Mouse (Mus musculus) lung, embryonic 14.5 days (tissue): ENCODE results near the gene Cwc27. TPM values are rescaled to one million over a fixed set of nuclear protein-coding genes. Genes with fewer than 3 reads are reported as not detected.

ENCODE experiments used
- ATAC-seq: fragments of 200-750 bp; cut with Nextera tagmentation; 2 replicates; pipeline ENCODE4 v1.8.0; 2017; ENCODE audit warnings: mild to moderate bottlenecking, moderate TSS enrichment, moderate library complexity; ENCODE audit not compliant: insufficient read depth
- DNase-seq: peaks from one replicate; pipeline ENCODE4 v3.0.0-alpha.2; 2015
- H3K27ac ChIP-seq: fragments of 300-500 bp; sonication (generic); 2 replicates; pipeline ENCODE4 v1.5.1; 2014; ENCODE audit warnings: low read depth, mild to moderate bottlenecking, moderate library complexity
- H3K27me3 ChIP-seq: fragments of 300-500 bp; sonication (generic); 2 replicates; pipeline ENCODE4 v1.6.1; 2014; ENCODE audit warnings: low read length, control low read depth; ENCODE audit not compliant: insufficient read depth
- H3K36me3 ChIP-seq: fragments of 300-500 bp; sonication (generic); 2 replicates; pipeline ENCODE4 v1.6.1; 2014; ENCODE audit warnings: control low read depth; ENCODE audit not compliant: insufficient read depth
- H3K4me1 ChIP-seq: fragments of 300-500 bp; sonication (generic); 2 replicates; pipeline ENCODE4 v1.6.1; 2014; ENCODE audit warnings: antibody characterized with exemption, control low read depth; ENCODE audit not compliant: insufficient read depth
- H3K4me2 ChIP-seq: fragments of 300-500 bp; sonication (generic); 2 replicates; pipeline ENCODE4 v1.6.1; 2014; ENCODE audit warnings: mild to moderate bottlenecking
- H3K4me3 ChIP-seq: fragments of 300-500 bp; sonication (generic); 2 replicates; pipeline ENCODE4 v1.5.1; 2014; ENCODE audit warnings: low read depth, low read length
- H3K9ac ChIP-seq: fragments of 300-500 bp; sonication (generic); 2 replicates; pipeline ENCODE4 v1.6.1; 2014
- H3K9me3 ChIP-seq: fragments of 300-500 bp; sonication (generic); 2 replicates; pipeline ENCODE4 v1.6.1; 2016; ENCODE audit warnings: low read depth, low read length, control low read depth
- CTCF ChIP-seq: IDR thresholded peaks from 2 replicates; pipeline ENCODE4 v1.5.1; 2016; ENCODE audit warnings: antibody characterized with exemption, low read depth
- WGBS: fragments of 180-500 bp; shearing (Covaris S2); extraction: QIAGEN DNeasy Blood & Tissue Kit; methylation state at CpG from one replicate; pipeline ENCODE4 v1.1.7; 2014; 5-methylcytosine and 5-hydroxymethylcytosine counted together
- polyA plus RNA-seq: library from polyadenylated mRNA; unstranded; fragments of >200 nt; fragmentation: Nextera tagmentation; extraction: Ambion mirVana; gene quantifications from 2 replicates; pipeline ENCODE4 v1.2.1, GENCODE M21; 2014

Cwc27 gene
- polyA plus RNA-seq, 1 experiment from 2014 or later, result 33.7 TPM

DNA sequence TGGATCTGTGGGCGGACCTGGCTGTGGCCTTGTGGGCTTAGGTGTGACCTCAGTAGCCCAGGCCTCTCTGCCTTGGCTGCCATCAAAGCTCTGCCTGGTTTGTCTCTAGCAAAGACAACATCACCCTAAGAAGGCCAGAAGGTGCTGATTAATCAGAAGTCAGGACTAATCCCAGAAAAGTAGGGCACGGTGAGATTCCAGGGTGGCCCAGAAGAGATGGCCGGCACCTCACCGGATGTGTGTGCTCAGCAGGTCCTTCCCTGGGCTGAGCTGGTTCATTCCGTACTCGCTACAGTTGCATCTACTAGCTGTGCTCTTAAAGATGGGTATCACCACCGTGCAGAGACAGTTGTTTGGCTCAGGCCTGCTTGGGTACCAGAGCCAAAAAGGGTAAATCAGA is 201.8 kb downstream of the Cwc27 start:
- no peak for ATAC-seq
- H3K4me3 ChIP-seq, result no peak overlapping the region
- H3K4me1 ChIP-seq, result no peaks in the 10 kb centered on the region
- H3K9ac ChIP-seq, result no peak overlapping the region
- no peak for TF ChIP-seq CTCF
- no peak overlapping the region for H3K4me2 ChIP-seq
- H3K27me3 ChIP-seq, result no peaks in the 10 kb centered on the region
- 83% methylated on average over 7 of the region's 7 CpGs for WGBS
- no peak for DNase-seq
- no peaks in the 10 kb centered on the region for H3K36me3 ChIP-seq
- no peak overlapping the region for H3K27ac ChIP-seq
- H3K9me3 ChIP-seq, result no peaks in the 10 kb centered on the region

DNA sequence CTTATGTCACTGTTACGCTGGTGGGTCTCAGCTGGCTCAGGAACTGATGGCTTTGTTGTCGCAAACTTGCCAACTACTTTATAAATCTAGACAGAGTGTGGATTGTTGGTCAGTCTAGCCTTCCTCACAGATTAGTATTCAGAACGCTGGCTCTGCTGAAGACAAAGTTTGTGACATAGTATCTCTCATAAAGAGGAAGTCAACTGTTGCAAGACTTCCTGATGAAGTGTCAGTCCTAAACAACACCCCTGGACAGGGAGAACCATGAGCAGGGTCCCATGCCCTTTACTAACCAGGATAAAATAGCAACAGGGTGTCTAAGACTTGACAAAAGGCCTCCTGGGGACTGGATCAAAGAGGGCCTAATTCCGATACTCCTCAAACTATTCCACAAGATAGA is 205.6 kb downstream of the Cwc27 start:
- H3K27ac ChIP-seq, result no peak overlapping the region
- H3K9me3 ChIP-seq, result no peaks in the 10 kb centered on the region
- H3K36me3 ChIP-seq, result no peaks in the 10 kb centered on the region
- H3K4me2 ChIP-seq, result no peak overlapping the region
- no peak overlapping the region for H3K9ac ChIP-seq
- no peaks in the 10 kb centered on the region for H3K4me1 ChIP-seq
- WGBS, result 90% methylated on average over 4 of the region's 4 CpGs
- ATAC-seq, result 0 out of 2 replicates have a peak, but pooled peaks have one; percentile 6
- H3K27me3 ChIP-seq, result no peaks in the 10 kb centered on the region
- no peak for TF ChIP-seq CTCF
- H3K4me3 ChIP-seq, result no peak overlapping the region
- no peak for DNase-seq

DNA sequence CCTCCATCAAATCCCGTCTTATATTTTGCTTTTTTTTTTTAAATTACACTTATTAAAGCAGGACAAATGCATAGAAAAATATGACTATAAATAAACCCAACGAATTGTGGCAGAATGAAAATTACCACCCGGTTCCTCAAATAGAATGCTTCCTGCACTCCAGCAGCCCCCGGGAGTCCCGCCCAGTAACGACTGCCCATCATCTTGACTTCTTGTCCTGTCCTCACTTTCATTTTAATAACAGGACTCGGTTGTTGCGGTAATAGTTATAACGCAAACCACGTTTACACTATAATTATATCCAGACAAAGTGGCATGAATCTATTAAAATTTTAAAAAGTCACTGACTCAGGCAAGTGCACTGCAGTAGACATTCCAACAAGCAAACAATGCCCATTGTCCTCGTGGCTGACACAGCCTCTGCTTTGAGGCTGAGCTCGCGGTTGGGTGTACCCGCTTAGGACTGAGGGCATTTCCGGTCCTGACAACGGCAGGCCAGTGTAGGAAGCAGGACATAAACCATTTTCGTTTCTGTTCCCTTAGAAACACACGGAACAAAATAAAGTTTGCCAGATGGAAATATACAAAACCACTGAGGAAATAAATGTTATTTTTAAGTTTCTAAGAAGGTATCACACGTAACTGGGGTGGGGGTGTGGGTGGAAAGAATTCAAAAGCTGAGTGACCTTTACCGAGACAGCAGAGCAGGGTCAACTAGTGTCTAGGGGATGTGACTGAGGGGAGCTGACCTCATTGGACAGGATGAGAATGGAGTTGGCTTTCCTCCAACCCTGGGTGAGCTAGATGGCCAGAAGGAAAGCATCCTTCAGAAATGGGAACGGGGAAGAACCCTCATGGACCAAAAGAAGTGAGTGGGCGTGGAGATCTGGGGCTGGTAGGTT is 206.5 kb downstream of the Cwc27 start:
- WGBS, result 79% methylated on average over 22 of the region's 22 CpGs
- Histone ChIP-seq H3K27me3 (no peaks in the 10 kb centered on the region), H3K4me3 (no peak overlapping the region), H3K27ac (no peak overlapping the region; the same call in 1 of the 2 replicates), H3K9me3 (no peaks in the 10 kb centered on the region), H3K4me2 (no peak overlapping the region; the same call in 1 of the 2 replicates), H3K4me1 (no peaks in the 10 kb centered on the region), H3K36me3 (no peaks in the 10 kb centered on the region), H3K9ac (no peak overlapping the region)
- DNase-seq, result peak; percentile 59
- TF ChIP-seq CTCF, result no peak
- peak; percentile 65; the same call in 1 of the 2 replicates for ATAC-seq

DNA sequence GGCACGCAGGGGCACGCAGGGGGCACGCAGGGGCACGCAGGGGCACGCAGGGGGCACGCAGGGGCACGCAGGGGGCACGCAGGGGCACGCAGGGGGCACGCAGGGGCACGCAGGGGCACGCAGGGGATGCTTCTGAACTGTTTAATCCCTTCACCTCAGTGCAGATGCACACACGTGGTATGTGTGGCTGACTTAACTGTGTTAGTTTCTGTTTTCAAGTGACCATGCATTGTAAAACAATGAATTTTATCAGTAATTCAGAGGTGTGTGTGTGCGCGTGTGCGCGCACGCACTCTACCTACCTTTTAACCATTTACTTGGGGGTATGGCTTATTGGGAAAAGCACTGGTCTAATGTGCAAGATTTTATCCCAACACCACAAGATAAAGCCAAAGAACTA is 208.4 kb downstream of the Cwc27 start:
- H3K4me1 ChIP-seq, result no peaks in the 10 kb centered on the region
- ATAC-seq (no peak), DNase-seq (no peak)
- no peak overlapping the region for H3K27ac ChIP-seq
- no peaks in the 10 kb centered on the region for H3K9me3 ChIP-seq
- no peak overlapping the region for H3K4me2 ChIP-seq
- H3K36me3 ChIP-seq, result no peaks in the 10 kb centered on the region
- no peak overlapping the region for H3K4me3 ChIP-seq
- WGBS, result 89% methylated on average over 18 of the region's 18 CpGs
- no peak overlapping the region for H3K9ac ChIP-seq
- no peaks in the 10 kb centered on the region for H3K27me3 ChIP-seq
- TF ChIP-seq CTCF, result no peak

DNA sequence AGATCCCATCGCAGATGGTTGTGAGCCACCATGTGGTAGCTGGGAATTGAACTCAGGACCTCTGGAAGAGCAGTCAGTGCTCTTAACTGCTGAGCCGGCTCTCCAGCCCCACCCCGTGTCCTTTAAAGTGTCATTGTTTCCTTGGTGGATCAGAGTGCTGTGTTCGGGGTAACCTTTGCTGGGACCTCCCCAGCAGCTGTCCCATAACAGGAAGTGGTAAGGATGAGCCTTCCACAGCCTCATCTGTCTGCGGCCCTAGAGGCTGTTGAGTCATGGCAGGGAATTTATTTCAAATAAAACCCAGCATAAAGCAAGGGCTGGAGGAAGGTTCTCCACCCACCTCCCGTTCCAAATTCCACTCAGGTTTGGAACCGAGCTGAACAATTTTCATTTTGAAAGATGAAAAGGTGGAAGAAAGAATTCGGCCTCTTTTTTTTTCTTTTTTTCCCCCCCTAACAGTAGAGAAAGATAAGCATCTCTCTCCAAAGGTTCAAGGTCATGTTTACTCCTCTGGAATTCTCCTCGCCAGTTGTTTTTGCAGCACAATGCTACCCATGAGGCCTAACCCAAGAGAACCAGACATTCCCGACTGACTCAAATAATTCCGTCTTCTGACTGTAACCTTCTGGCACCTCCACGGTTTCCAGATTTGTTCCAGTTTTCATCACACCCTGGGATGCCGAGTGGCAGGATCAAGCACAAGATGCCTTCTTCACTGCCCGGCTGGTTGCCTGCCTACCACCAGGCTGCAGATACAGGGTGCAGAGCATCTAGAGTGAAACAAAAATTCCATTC is 210.0 kb downstream of the Cwc27 start:
- Histone ChIP-seq H3K4me1 (no peaks in the 10 kb centered on the region), H3K27ac (no peak overlapping the region), H3K4me3 (no peak overlapping the region), H3K4me2 (no peak overlapping the region), H3K9ac (no peak overlapping the region), H3K27me3 (no peaks in the 10 kb centered on the region), H3K36me3 (no peaks in the 10 kb centered on the region), H3K9me3 (no peaks in the 10 kb centered on the region)
- DNase-seq, result no peak
- WGBS, result 60% methylated on average over 14 of the region's 14 CpGs
- no peak for TF ChIP-seq CTCF
- peak; percentile 50; the same call in 1 of the 2 replicates for ATAC-seq

DNA sequence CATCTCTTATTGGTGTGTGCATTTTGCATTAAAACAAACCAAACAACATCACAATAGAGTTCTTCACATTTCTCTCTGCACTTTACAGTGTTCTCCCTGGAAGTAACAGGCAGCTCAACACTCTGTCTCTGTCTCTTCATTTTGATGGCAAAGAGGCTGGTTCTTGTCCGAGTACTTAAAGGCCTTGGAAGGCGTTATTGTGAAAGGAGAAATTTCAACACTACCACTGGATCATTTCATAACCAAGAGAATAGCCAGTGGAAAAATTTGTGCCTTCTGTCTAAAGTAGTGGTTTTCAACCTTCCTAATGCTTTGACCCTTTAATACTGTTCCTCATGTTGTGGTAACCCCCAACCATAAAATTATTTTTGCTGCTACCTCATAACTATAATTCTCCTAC is 211.8 kb downstream of the Cwc27 start:
- no peak for DNase-seq
- no peak overlapping the region for H3K27ac ChIP-seq
- 83% methylated on average over 2 of the region's 2 CpGs for WGBS
- H3K9me3 ChIP-seq, result no peaks in the 10 kb centered on the region
- no peaks in the 10 kb centered on the region for H3K4me1 ChIP-seq
- TF ChIP-seq CTCF, result no peak
- H3K27me3 ChIP-seq, result no peaks in the 10 kb centered on the region
- H3K9ac ChIP-seq, result no peak overlapping the region
- no peaks in the 10 kb centered on the region for H3K36me3 ChIP-seq
- H3K4me2 ChIP-seq, result no peak overlapping the region
- ATAC-seq, result no peak
- no peak overlapping the region for H3K4me3 ChIP-seq

DNA sequence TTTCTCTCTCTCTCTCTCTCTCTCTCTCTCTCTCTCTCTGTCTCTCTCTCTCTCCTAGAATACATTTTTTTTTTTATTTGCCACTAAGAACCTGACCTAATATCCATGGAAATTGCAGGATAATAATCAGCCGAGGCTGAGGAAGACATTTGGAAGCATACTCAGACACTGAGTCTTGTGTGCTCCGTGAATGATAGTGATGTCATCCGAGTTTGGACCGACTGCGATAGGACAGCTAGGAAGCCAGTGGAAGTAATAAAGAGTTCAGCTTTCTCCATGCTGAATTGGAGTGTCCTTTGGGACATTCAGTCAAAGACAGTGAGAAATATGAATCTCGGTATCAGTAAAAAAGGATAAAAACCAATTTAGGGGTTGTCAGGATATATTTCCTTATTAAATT is 214.7 kb downstream of the Cwc27 start:
- TF ChIP-seq CTCF, result no peak
- H3K4me1 ChIP-seq, result no peaks in the 10 kb centered on the region; the same call in 1 of the 2 replicates
- 78% methylated on average over 6 of the region's 6 CpGs for WGBS
- H3K9ac ChIP-seq, result no peak overlapping the region
- H3K27ac ChIP-seq, result no peak overlapping the region
- H3K4me2 ChIP-seq, result no peak overlapping the region
- H3K4me3 ChIP-seq, result no peak overlapping the region
- H3K36me3 ChIP-seq, result no peaks in the 10 kb centered on the region
- ATAC-seq (no peak), DNase-seq (no peak)
- no peaks in the 10 kb centered on the region for H3K27me3 ChIP-seq
- H3K9me3 ChIP-seq, result no peaks in the 10 kb centered on the region
